Mouse (Mus musculus) gastrocnemius, postnatal 25 days (tissue): Measurements from ENCODE around the gene Fcgrt. TPM values are rescaled to one million over a fixed set of nuclear protein-coding genes. Genes with fewer than 3 reads are reported as not detected.
A peak's percentile ranks its signal among the peaks of the same experiment; 100 is the strongest.

Source experiments
- DNase-seq: peaks from one replicate; pipeline ENCODE4 v3.0.0; 2022
- microRNA-seq, 2 experiments: library from miRNA; unstranded; fragments of <30 nt; microRNA quantifications; one replicate each; pipeline ENCODE4 v1.2.0; 2021; ENCODE audit warnings: borderline replicate concordance in 2 of 2
- total RNA-seq, 2 experiments: library from RNA; stranded (reverse); gene quantifications; 1 replicate in 1 of 2; 2 replicates in 1 of 2; pipeline ENCODE4 v1.2.3; 2021

Fcgrt gene
- total RNA-seq, 2 experiments from 2014 or later = 40.3 to 54.5 TPM

- DNase-seq = no peak
Observed at GRCm38 (mm10) chr7:45056329-45056971, 47.2 kb downstream of the Fcgrt start.

- peak; percentile 95 for DNase-seq
Observed at GRCm38 (mm10) chr7:45053931-45054510, 49.6 kb downstream of the Fcgrt start.

- DNase-seq = peak; percentile 86
Observed at GRCm38 (mm10) chr7:45053117-45053930, 50.3 kb downstream of the Fcgrt start.

GRCm38 (mm10) chr7:45052862-45053116, 50.9 kb downstream of the Fcgrt start, which contains the start of gene Prr12:
Prr12 (minus strand) TSS chr7:45052881.
- DNase-seq = no peak

GRCm38 (mm10) chr7:45052181-45052861, 51.3 kb downstream of the Fcgrt start:
- peak; percentile 52 for DNase-seq

- DNase-seq = no peak
Observed at GRCm38 (mm10) chr7:45051601-45051974, 52.1 kb downstream of the Fcgrt start.

- peak; percentile 83 for DNase-seq
Observed at GRCm38 (mm10) chr7:45050945-45051600, 52.6 kb downstream of the Fcgrt start.

GRCm38 (mm10) chr7:45048923-45049657, 54.6 kb downstream of the Fcgrt start:
- peak; percentile 44 for DNase-seq

GRCm38 (mm10) chr7:45048001-45048890, 55.4 kb downstream of the Fcgrt start:
- no peak for DNase-seq

- DNase-seq = no peak
Observed at GRCm38 (mm10) chr7:45047491-45047890, 56.2 kb downstream of the Fcgrt start.

- no peak for DNase-seq
Observed at GRCm38 (mm10) chr7:45046853-45047350, 56.7 kb downstream of the Fcgrt start.

GRCm38 (mm10) chr7:45045741-45046140, 57.9 kb downstream of the Fcgrt start:
- peak; percentile 7 for DNase-seq

GRCm38 (mm10) chr7:45043307-45043706, 60.3 kb downstream of the Fcgrt start:
- DNase-seq = no peak

Small RNA genes lying within 50 kb of the gene (microRNA-seq; reads per million reads assigned to microRNA genes)
- gene Mir150 = 833 to 1,261 reads per million in 2 experiments
- 13.8 to 22.8 reads per million in 2 experiments for gene Mir5121

Other genes starting within 250 kb of the Fcgrt start
- gene Pnkp, start 246.7 kb downstream of the Fcgrt start, total RNA-seq = 10 to 100 TPM; 15.6 to 15.8 TPM
- 100 to 1,000 TPM; 116 to 125 TPM for gene Ptov1, start 234.1 kb downstream of the Fcgrt start, total RNA-seq
- 10 to 100 TPM; 50.9 to 51.2 TPM for gene Med25, start 211.1 kb downstream of the Fcgrt start, total RNA-seq
- 10 to 100 TPM; 16.1 to 17.3 TPM for gene Fuz, start 207.8 kb downstream of the Fcgrt start, total RNA-seq
- 10 to 100 TPM; 57.1 to 57.2 TPM for gene Ap2a1, start 174.4 kb downstream of the Fcgrt start, total RNA-seq
- not detected for gene Tsks, start 160.6 kb downstream of the Fcgrt start, total RNA-seq
- gene Cpt1c, start 129.0 kb downstream of the Fcgrt start, total RNA-seq = 1 to 10 TPM; 1.6 to 2.0 TPM
- gene Prmt1, start 117.3 kb downstream of the Fcgrt start, total RNA-seq = 100 to 1,000 TPM; 119 to 142 TPM
- gene Irf3, start 106.2 kb downstream of the Fcgrt start, total RNA-seq = 10 to 100 TPM; 16.1 to 20.9 TPM
- gene Bcl2l12, start 105.1 kb downstream of the Fcgrt start, total RNA-seq = 1 to 10 TPM; 7.4 to 9.6 TPM
- gene Scaf1, start 87.5 kb downstream of the Fcgrt start, total RNA-seq = 10 to 100 TPM; 35.8 to 38.1 TPM
- 10 to 100 TPM; 22.5 to 30.6 TPM for gene Rras, start 85.9 kb downstream of the Fcgrt start, total RNA-seq
- gene Prr12, start 51.0 kb downstream of the Fcgrt start, total RNA-seq = 10 to 100 TPM; 14.1 to 16.1 TPM
- 10 to 100 TPM; 30.8 to 31.6 TPM for gene Nosip, start 41.4 kb downstream of the Fcgrt start, total RNA-seq
- 1 to 10 TPM; 6.9 to 9.1 TPM for gene Prrg2, start 41.2 kb downstream of the Fcgrt start, total RNA-seq
- gene Rcn3, start 11.6 kb downstream of the Fcgrt start, total RNA-seq = 10 to 100 TPM; 24.0 to 32.8 TPM
- 100 to 1,000 TPM; 413 to 448 TPM for gene Rps11, start 20.6 kb upstream of the Fcgrt start, total RNA-seq
- 100 to 1,000 TPM; 520 to 561 TPM for gene Rpl13a, start 24.9 kb upstream of the Fcgrt start, total RNA-seq
- gene Gm45713, start 32.4 kb upstream of the Fcgrt start, total RNA-seq = not detected
- gene Flt3l, start 32.6 kb upstream of the Fcgrt start, total RNA-seq = 1 to 10 TPM; 4.2 TPM
- gene Pih1d1, start 50.5 kb upstream of the Fcgrt start, total RNA-seq = 10 to 100 TPM; 32.0 to 38.1 TPM
- 10 to 100 TPM; 15.6 to 15.9 TPM for gene Aldh16a1, start 50.7 kb upstream of the Fcgrt start, total RNA-seq
- 1 to 10 TPM; 1.1 to 2.5 TPM for gene Slc17a7, start 60.1 kb upstream of the Fcgrt start, total RNA-seq
- gene Gfy, start 75.7 kb upstream of the Fcgrt start, total RNA-seq = not detected
- gene Pth2, start 77.1 kb upstream of the Fcgrt start, total RNA-seq = not detected
- under 1 TPM; 0.19 to 0.23 TPM for gene Ccdc155, start 101.0 kb upstream of the Fcgrt start, total RNA-seq
- gene Dkkl1, start 108.3 kb upstream of the Fcgrt start, total RNA-seq = not detected
- 1 to 10 TPM; 2.5 to 2.8 TPM for gene Tead2, start 111.9 kb upstream of the Fcgrt start, total RNA-seq
- gene Cd37, start 135.3 kb upstream of the Fcgrt start, total RNA-seq = 1 to 10 TPM; 1.3 to 2.0 TPM
- gene Slc6a16, start 137.2 kb upstream of the Fcgrt start, total RNA-seq = not detected
- gene Slc6a21, start 173.7 kb upstream of the Fcgrt start, total RNA-seq = not detected
- 10 to 100 TPM; 17.0 to 18.3 TPM for gene Trpm4, start 229.9 kb upstream of the Fcgrt start, total RNA-seq
- gene Hrc, start 231.4 kb upstream of the Fcgrt start, total RNA-seq = 100 to 1,000 TPM; 812 to 910 TPM